Mouse (Mus musculus): ENCODE data around the gene C1qtnf9. TPM values are rescaled to one million over a fixed set of nuclear protein-coding genes. Genes with fewer than 3 reads are reported as not detected.

Gene C1qtnf9
- polyA plus RNA-seq, 1 experiment from 2014 or later = 0.56 TPM

DNA sequence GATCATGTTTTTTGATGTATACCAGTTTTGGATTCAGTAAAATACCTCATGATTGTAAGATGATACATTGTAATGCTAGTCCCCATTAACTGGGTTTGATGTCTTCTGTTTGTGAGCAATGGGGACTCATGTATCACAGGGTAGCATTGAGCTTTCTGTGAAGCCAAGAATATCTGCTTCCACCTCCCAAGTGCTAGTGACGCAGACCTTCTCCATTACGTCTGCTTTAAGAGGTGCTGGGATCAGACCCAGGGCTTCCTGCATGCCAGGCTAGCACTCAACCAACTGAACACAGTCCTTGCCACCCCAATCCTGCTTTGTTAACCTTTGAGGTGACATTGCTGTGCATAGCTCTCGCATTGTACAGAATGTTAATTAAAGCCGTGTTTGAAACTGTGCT, 30.8 kb downstream of the C1qtnf9 start:
- Histone ChIP-seq H3K4me2 (replicated peaks; ENCODE audit: low read depth, low read length) (no peak overlapping the region), H3K36me3 (ENCODE audit: insufficient read depth, low read length) (peaks cover 31% of the 10 kb centered on the region), H3K9ac (replicated peaks; ENCODE audit: low read length) (no peak overlapping the region), H3K4me1 (ENCODE audit: insufficient read depth, low read length) (no peaks in the 10 kb centered on the region), H3K27me3 (ENCODE audit: insufficient read depth, low read length) (no peaks in the 10 kb centered on the region), H3K27ac (ENCODE audit: low read length) (no peak overlapping the region), H3K9me3 (ENCODE audit: low read length) (no peaks in the 10 kb centered on the region), H3K4me3 (ENCODE audit: low read length) (no peak overlapping the region)
- no peak for ATAC-seq (ENCODE audit: low FRiP score, low TSS enrichment)
- WGBS = 87% methylated on average over 4 of the region's 4 CpGs

DNA sequence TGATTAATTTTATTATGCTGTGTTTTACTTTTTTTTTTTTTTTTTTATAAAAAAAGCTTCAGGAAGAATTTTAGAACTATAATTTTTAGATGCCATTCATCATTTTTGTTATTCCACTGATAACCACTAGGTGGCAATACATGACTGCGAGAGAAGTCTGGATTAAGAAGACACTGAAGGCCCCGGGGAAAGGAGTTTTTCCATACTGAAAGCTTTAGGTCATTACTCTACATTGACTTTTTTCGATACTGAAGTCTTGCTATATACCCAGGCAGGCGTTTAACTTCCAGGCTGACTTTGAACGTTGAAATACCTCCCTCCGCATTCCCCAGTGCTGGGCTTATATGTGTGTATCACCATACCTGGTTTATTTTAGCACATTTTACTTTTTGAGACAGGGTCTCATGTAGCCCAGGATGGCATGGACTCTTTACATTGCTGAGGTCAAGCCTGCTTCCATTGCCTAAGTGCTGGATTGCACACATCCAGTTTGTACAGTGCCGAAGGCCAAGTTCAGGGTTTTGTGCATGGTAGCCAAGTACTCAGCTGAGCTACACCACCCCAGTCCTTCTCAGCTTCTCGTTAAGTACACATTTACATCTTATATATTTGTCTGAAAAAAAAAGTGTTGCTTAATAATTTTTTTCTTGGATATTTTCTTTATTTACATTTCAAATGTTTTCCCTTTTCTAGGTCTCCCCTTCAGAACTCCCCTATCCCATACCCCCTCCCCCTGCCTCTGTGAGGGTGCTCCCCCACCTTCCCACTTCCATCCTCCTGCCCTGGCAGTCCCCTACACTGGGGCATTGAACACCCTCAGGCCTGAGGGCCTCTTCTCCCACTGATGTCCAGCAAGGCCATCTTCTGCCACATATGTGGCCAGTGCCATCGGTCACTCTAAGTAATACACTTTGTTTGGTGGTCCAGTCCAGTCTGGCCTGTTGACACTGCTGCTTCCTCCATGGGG, 32.1 kb downstream of the C1qtnf9 start:
- Histone ChIP-seq H3K9ac (replicated peaks; ENCODE audit: low read length) (no peak overlapping the region), H3K4me2 (replicated peaks; ENCODE audit: low read depth, low read length) (no peak overlapping the region), H3K4me1 (ENCODE audit: insufficient read depth, low read length) (no peaks in the 10 kb centered on the region), H3K27ac (ENCODE audit: low read length) (no peak overlapping the region), H3K4me3 (ENCODE audit: low read length) (no peak overlapping the region), H3K27me3 (ENCODE audit: insufficient read depth, low read length) (no peaks in the 10 kb centered on the region), H3K36me3 (ENCODE audit: insufficient read depth, low read length) (peaks cover 31% of the 10 kb centered on the region), H3K9me3 (ENCODE audit: low read length) (no peaks in the 10 kb centered on the region)
- 53% methylated on average over 9 of the region's 9 CpGs for whole genome bisulfite sequencing
- ATAC-seq (ENCODE audit: low FRiP score, low TSS enrichment) = no peak

DNA sequence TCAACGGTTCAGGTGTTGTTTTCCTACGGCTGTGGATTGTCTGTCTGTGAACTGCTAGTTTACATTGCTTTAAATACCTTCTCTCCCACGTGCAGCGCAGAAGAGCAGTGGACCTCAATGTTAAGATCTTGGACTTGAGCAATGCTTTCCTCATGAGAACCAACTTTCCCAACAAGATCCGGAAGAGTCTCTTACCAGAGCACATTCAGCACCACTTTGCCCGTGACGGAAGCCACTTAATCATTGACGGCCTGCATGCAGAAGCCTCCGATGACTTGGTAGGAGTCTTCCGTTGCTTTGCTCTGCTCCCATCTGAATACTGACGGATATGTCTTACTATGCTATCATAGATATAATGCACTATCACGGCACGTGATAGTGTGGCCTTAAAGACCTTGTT, 34.1 kb downstream of the C1qtnf9 start:
- no peak for ATAC-seq (ENCODE audit: low FRiP score, low TSS enrichment)
- Histone ChIP-seq H3K27ac (ENCODE audit: low read length) (no peak overlapping the region), H3K9me3 (ENCODE audit: low read length) (no peaks in the 10 kb centered on the region), H3K4me1 (ENCODE audit: insufficient read depth, low read length) (no peaks in the 10 kb centered on the region), H3K36me3 (ENCODE audit: insufficient read depth, low read length) (peaks cover 27% of the 10 kb centered on the region; the same call in 1 of the 2 replicates), H3K4me2 (replicated peaks; ENCODE audit: low read depth, low read length) (no peak overlapping the region), H3K27me3 (ENCODE audit: insufficient read depth, low read length) (no peaks in the 10 kb centered on the region), H3K4me3 (ENCODE audit: low read length) (no peak overlapping the region), H3K9ac (replicated peaks; ENCODE audit: low read length) (no peak overlapping the region)
- WGBS = 92% methylated on average over 13 of the region's 13 CpGs

DNA sequence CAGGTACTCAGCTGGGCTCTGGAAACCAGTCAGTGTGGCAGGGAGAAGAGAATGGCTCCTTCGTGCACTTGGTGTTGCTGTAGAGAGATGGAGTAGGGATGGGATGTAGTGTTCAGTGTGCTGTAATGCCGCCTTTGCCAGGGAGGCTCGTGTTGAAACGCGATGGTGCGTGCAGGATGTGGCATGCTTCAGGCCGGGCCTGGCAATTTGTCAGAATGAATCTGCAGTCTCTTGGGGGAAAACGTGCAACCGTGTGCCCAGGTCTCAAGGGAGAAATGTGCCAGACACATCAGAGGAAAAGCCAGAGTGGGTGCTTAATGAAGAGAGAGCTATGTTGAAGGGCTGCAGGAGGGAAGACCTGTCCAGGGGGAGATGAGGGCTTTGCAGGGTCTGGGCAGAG, 37.0 kb downstream of the C1qtnf9 start:
- H3K4me1 ChIP-seq (ENCODE audit: insufficient read depth, low read length) = no peaks in the 10 kb centered on the region

DNA sequence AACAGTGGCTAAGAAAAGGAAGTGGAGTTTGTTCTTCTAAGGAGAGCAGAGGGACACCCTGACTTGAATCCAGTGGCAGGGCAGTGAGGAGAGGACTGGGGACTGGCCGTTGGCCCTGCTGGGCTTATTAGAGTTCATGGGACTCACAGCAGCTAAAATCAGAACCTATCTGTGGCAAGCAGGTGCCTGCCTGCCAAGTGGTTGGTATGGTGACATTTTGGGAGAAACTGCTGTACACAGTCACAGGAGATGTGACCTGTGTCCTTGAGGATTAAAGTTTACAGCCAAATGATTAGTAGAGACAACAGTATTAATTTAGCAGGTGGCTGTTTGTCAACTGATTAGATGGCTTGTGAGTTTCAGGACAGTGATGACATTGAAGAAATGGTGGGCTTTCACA, 37.9 kb downstream of the C1qtnf9 start:
- no peak overlapping the region for H3K4me3 ChIP-seq (ENCODE audit: low read length)
- H3K4me2 ChIP-seq (replicated peaks; ENCODE audit: low read depth, low read length) = no peak overlapping the region
- no peak for ATAC-seq (ENCODE audit: low FRiP score, low TSS enrichment)
- 80% methylated on average over 1 of the region's 1 CpGs for WGBS
- no peak overlapping the region for H3K9ac ChIP-seq (replicated peaks; ENCODE audit: low read length)
- H3K27me3 ChIP-seq (ENCODE audit: insufficient read depth, low read length) = no peaks in the 10 kb centered on the region
- no peaks in the 10 kb centered on the region for H3K9me3 ChIP-seq (ENCODE audit: low read length)
- peaks cover 19% of the 10 kb centered on the region; the same call in 1 of the 2 replicates for H3K36me3 ChIP-seq (ENCODE audit: insufficient read depth, low read length)
- H3K4me1 ChIP-seq (ENCODE audit: insufficient read depth, low read length) = no peaks in the 10 kb centered on the region
- H3K27ac ChIP-seq (ENCODE audit: low read length) = no peak overlapping the region

More for the DNA sequence above, 37.0 kb downstream of the C1qtnf9 start:
- Histone ChIP-seq H3K4me2 (replicated peaks; ENCODE audit: low read depth, low read length) (no peak overlapping the region), H3K27ac (ENCODE audit: low read length) (no peak overlapping the region), H3K27me3 (ENCODE audit: insufficient read depth, low read length) (no peaks in the 10 kb centered on the region), H3K4me3 (ENCODE audit: low read length) (no peak overlapping the region), H3K36me3 (ENCODE audit: insufficient read depth, low read length) (peaks cover 19% of the 10 kb centered on the region; the same call in 1 of the 2 replicates), H3K9me3 (ENCODE audit: low read length) (no peaks in the 10 kb centered on the region), H3K9ac (replicated peaks; ENCODE audit: low read length) (no peak overlapping the region)
- WGBS = 94% methylated on average over 9 of the region's 9 CpGs
- no peak for ATAC-seq (ENCODE audit: low FRiP score, low TSS enrichment)

DNA sequence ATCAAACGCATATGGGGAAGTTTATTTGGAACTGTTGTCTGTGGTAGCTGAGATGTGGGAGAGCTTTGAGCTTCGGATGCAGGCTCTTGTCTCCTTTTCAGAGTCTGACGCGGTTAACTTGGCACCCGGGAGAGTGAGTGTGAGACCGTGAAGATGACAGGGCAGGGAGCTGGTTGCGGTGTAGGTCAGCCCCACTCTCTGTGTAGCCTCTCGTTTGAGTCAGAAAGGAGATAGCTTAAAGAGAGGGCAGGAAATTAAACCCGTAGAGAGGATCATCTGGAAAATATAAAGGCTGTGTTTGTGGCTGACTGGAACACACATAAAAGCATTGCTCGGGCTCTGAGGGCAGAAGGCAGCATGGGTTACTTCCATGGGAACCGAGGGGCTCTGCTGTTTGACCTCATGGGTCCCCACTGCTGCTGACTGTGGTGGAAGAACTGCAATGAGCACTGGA, 39.0 kb downstream of the C1qtnf9 start:
- Histone ChIP-seq H3K9ac (replicated peaks; ENCODE audit: low read length) (no peak overlapping the region), H3K4me2 (replicated peaks; ENCODE audit: low read depth, low read length) (no peak overlapping the region), H3K9me3 (ENCODE audit: low read length) (no peaks in the 10 kb centered on the region), H3K36me3 (ENCODE audit: insufficient read depth, low read length) (peaks cover 21% of the 10 kb centered on the region; the same call in 1 of the 2 replicates), H3K4me1 (ENCODE audit: insufficient read depth, low read length) (no peaks in the 10 kb centered on the region), H3K27me3 (ENCODE audit: insufficient read depth, low read length) (no peaks in the 10 kb centered on the region), H3K4me3 (ENCODE audit: low read length) (no peak overlapping the region), H3K27ac (ENCODE audit: low read length) (no peak overlapping the region)
- 23% methylated on average over 11 of the region's 11 CpGs for WGBS
- no peak for ATAC-seq (ENCODE audit: low FRiP score, low TSS enrichment)

DNA sequence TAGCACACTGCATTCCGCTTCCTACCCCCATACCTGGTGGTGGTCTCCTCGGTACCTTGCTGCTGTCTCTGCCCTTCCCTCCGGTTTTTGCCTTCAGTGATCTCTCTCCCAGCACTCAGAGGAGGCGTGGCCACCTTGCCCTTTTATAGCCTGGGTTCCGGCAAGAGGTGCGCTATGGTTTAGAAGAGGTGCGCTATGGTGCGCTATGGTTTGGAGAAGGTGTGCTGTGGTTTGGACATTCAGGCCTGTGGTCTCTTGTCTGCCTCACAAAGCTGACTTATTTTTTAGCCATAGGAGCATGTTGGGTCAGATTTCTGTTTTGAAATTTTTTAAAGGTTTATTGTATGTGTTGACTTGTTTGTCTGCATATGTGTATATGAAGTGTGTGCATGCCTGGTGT, 41.9 kb downstream of the C1qtnf9 start:
- no peak overlapping the region for H3K9ac ChIP-seq (replicated peaks; ENCODE audit: low read length)
- H3K9me3 ChIP-seq (ENCODE audit: low read length) = no peaks in the 10 kb centered on the region
- WGBS = 89% methylated on average over 8 of the region's 8 CpGs
- no peak overlapping the region for H3K4me2 ChIP-seq (replicated peaks; ENCODE audit: low read depth, low read length)
- no peak overlapping the region for H3K27ac ChIP-seq (ENCODE audit: low read length)
- ATAC-seq (ENCODE audit: low FRiP score, low TSS enrichment) = no peak
- H3K4me3 ChIP-seq (ENCODE audit: low read length) = no peak overlapping the region
- no peaks in the 10 kb centered on the region for H3K4me1 ChIP-seq (ENCODE audit: insufficient read depth, low read length)
- no peaks in the 10 kb centered on the region for H3K27me3 ChIP-seq (ENCODE audit: insufficient read depth, low read length)
- H3K36me3 ChIP-seq (ENCODE audit: insufficient read depth, low read length) = 0 out of 2 replicates have a peak, but pooled peaks cover 6% of the 10 kb centered on the region

DNA sequence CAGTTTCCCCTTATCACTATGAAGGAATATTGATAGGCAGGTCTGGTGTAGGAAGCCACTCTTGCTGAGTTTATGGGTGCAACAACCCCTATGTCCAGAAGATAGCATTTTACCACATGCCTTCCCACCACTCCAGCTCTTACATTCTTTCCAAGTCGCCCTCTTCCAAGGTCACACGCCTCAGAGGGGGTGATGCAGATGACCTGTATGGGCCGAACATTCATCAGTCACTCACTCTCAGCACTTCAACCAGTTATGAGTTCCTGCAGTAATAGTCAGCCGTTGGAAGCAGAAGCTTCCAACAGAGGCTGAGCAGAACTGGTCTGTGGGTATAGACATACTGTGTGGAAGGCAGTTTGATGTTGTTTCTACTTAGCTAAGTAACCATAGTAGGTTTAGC, 43.6 kb downstream of the C1qtnf9 start:
- Histone ChIP-seq H3K27me3 (ENCODE audit: insufficient read depth, low read length) (no peaks in the 10 kb centered on the region), H3K4me3 (ENCODE audit: low read length) (no peak overlapping the region), H3K27ac (ENCODE audit: low read length) (no peak overlapping the region), H3K9me3 (ENCODE audit: low read length) (no peaks in the 10 kb centered on the region), H3K4me2 (replicated peaks; ENCODE audit: low read depth, low read length) (no peak overlapping the region), H3K4me1 (ENCODE audit: insufficient read depth, low read length) (no peaks in the 10 kb centered on the region), H3K36me3 (ENCODE audit: insufficient read depth, low read length) (0 out of 2 replicates have a peak, but pooled peaks cover 6% of the 10 kb centered on the region), H3K9ac (replicated peaks; ENCODE audit: low read length) (no peak overlapping the region)
- 86% methylated on average over 4 of the region's 4 CpGs for WGBS
- no peak for ATAC-seq (ENCODE audit: low FRiP score, low TSS enrichment)

DNA sequence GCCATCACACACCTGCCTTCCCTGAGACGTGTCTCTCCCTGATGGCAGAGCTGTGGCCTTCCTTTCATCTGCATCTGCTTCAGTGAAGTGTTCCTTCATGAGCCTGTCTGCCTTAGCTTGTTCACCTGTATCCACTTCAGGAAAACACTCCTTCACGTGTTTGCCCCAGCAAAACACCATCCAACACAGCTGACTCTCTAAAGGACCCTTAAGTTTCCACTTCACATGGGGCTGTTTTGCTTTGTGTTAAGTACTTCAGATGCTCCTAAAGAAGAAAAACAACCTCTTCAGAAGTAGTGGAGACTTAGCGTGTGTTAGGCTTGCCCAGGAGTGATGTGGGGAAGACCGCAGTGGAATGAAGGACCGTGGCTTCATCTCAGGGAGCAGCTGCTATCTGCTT, 47.2 kb downstream of the C1qtnf9 start:
- Histone ChIP-seq H3K9me3 (ENCODE audit: low read length) (no peaks in the 10 kb centered on the region), H3K4me3 (ENCODE audit: low read length) (no peak overlapping the region), H3K9ac (replicated peaks; ENCODE audit: low read length) (no peak overlapping the region), H3K36me3 (ENCODE audit: insufficient read depth, low read length) (0 out of 2 replicates have a peak, but pooled peaks cover 9% of the 10 kb centered on the region), H3K27me3 (ENCODE audit: insufficient read depth, low read length) (no peaks in the 10 kb centered on the region), H3K4me1 (ENCODE audit: insufficient read depth, low read length) (no peaks in the 10 kb centered on the region), H3K27ac (ENCODE audit: low read length) (no peak overlapping the region), H3K4me2 (replicated peaks; ENCODE audit: low read depth, low read length) (no peak overlapping the region)
- no peak for ATAC-seq (ENCODE audit: low FRiP score, low TSS enrichment)
- 85% methylated on average over 5 of the region's 5 CpGs for WGBS

DNA sequence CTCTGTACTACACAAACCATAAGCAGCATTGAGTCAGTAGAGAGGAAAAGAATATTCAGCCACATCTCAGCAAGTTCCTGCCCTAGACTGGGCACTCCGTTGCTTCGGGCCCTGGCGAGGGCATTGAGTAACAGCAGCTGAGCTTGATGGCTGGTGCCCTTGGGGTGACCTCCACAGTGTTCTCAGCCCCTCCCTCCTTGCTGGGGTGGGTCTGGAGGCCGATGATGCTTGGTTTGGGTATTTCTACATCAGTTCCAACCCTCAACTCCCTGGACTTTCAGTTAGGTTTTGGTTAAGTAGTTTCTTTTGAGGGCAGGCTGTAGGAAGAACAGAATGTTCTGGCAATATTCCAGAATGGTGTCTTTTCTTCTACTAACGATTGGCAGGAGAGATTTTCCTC, 50.1 kb downstream of the C1qtnf9 start:
- no peaks in the 10 kb centered on the region for H3K9me3 ChIP-seq (ENCODE audit: low read length)
- no peak overlapping the region for H3K27ac ChIP-seq (ENCODE audit: low read length)
- no peaks in the 10 kb centered on the region for H3K4me1 ChIP-seq (ENCODE audit: insufficient read depth, low read length)
- no peak overlapping the region for H3K4me2 ChIP-seq (replicated peaks; ENCODE audit: low read depth, low read length)
- 75% methylated on average over 5 of the region's 5 CpGs for WGBS
- H3K36me3 ChIP-seq (ENCODE audit: insufficient read depth, low read length) = 0 out of 2 replicates have a peak, but pooled peaks cover 3% of the 10 kb centered on the region
- H3K9ac ChIP-seq (replicated peaks; ENCODE audit: low read length) = no peak overlapping the region
- ATAC-seq (ENCODE audit: low FRiP score, low TSS enrichment) = no peak
- no peak overlapping the region for H3K4me3 ChIP-seq (ENCODE audit: low read length)
- no peaks in the 10 kb centered on the region for H3K27me3 ChIP-seq (ENCODE audit: insufficient read depth, low read length)
